Mouse (Mus musculus) bone marrow macrophage, adult 2 months (primary cell): ENCODE measurements at regions not wholly inside any gene's neighbourhood (a gene's known extent, or its start where the extent isn't known, plus 50 kb on each side); places are given as distances from the start of the nearest gene placed in this dataset.

ENCODE experiments used
- CTCF ChIP-seq: IDR thresholded peaks from 2 replicates; pipeline ENCODE4 v1.5.1; 2012; ENCODE audit warnings: low read depth, mild to moderate bottlenecking, low read length, moderate library complexity
- POLR2A ChIP-seq: IDR thresholded peaks from 2 replicates; pipeline ENCODE4 v1.6.1; 2012; ENCODE audit warnings: mild to moderate bottlenecking, low read depth, low read length, borderline replicate concordance

DNA sequence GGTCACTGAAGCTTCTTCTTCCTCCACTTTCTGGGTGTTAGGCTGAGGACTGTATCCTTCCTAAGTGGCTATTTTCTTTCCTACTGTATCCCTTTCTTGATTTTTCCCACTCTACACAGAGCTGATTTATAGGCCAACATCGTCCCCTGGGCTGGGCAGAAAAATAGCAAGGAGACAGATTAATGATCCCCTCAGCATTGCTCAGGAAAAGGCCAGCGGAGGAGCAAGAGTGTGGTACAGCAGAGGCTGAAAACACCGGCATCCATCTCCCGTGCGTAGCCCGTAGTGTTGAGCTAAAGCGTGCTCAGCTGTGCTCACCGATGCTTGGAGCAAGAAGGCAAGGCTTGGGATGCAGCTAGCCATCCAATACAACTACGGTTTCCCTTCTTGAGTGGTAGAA lies 62.2 kb upstream of the Cadm1 start:
- TF ChIP-seq POLR2A = no peak
- no peak for TF ChIP-seq CTCF
